Mouse (Mus musculus): ENCODE measurements around the gene Pkdcc.

- TF ChIP-seq POLR2A (IDR thresholded peaks at IDR 0.05; ENCODE audit: borderline replicate concordance, insufficient read depth, low read length) (no peak), CTCF (IDR thresholded peaks at IDR 0.05; ENCODE audit: borderline replicate concordance, insufficient read depth, low read depth, low read length) (no peak)
Observed at GRCm38 (mm10) chr17:83238123-83239058, 23.3 kb downstream of the Pkdcc start.

Data from cerebellum, adult 2 months (tissue).